Mouse (Mus musculus) ES-E14 (cell line): ENCODE measurements at regions not wholly inside any gene's neighbourhood (a gene's known extent, or its start where the extent isn't known, plus 50 kb on each side); places are given as distances from the start of the nearest gene placed in this dataset.

Source experiments
- CHD2 ChIP-seq: IDR thresholded peaks from 2 replicates; pipeline ENCODE4 v1.6.1; 2014; ENCODE audit warnings: mild to moderate bottlenecking, low read depth, low read length, inconsistent platforms
- HCFC1 ChIP-seq: IDR thresholded peaks from 2 replicates; pipeline ENCODE4 v1.6.1; 2012; ENCODE audit warnings: low read length, inconsistent platforms, borderline replicate concordance; ENCODE audit not compliant: insufficient read depth
- MAFK ChIP-seq: IDR thresholded peaks from 2 replicates; pipeline ENCODE4 v1.6.1; 2014; ENCODE audit warnings: mild to moderate bottlenecking, low read depth, low read length, inconsistent platforms; ENCODE audit not compliant: insufficient read depth
- ZC3H11A ChIP-seq: IDR thresholded peaks from 2 replicates; pipeline ENCODE4 v1.6.1; 2012; ENCODE audit warnings: low read depth, mild to moderate bottlenecking, inconsistent platforms, low read length, borderline replicate concordance
- ZNF384 ChIP-seq: IDR thresholded peaks from 2 replicates; pipeline ENCODE4 v1.6.1; 2012; ENCODE audit warnings: low read depth, low read length, inconsistent platforms

- TF ChIP-seq ZNF384 (no peak), CHD2 (no peak), ZC3H11A (no peak), MAFK (no peak), HCFC1 (no peak)
Observed at GRCm38 (mm10) chr5:118837001-118837400, 276.5 kb downstream of the Med13l start.
